In genomic region chr17:87097576-87097975, GRCm38 (mm10) we compare ENCODE assay signal across 22 mouse cellular contexts. TPM values are rescaled to one million over a fixed set of nuclear protein-coding genes. Genes with fewer than 3 reads are reported as not detected.
A peak's percentile ranks its signal among the peaks of the same experiment; 100 is the strongest.
DNase-seq lines count a peak whose midpoint lies in the region; ATAC-seq and TF ChIP-seq lines count a peak whose summit lies in the region.
"Had no signal": no experiment of that assay in that cellular context is flagged by ENCODE, and none has a peak within 500 bp of the region (broad histone marks: within the 10 kb centered on the region; RNA-seq: fewer than 3 reads in every experiment).

No protein-coding gene starts in this region.

- no peak overlapping the region for H3K4me3 ChIP-seq in kidney, embryonic 15.5 days (replicated peaks)
- no peak overlapping the region for H3K4me3 ChIP-seq in kidney, adult 2 months (ENCODE audit: insufficient read depth, low read depth, low read length)
- H3K4me3 ChIP-seq in kidney, embryonic 14.5 days (ENCODE audit: low read length) = no peak overlapping the region

- no peak for TF ChIP-seq POLR2A in kidney, adult 2 months (IDR thresholded peaks at IDR 0.05; ENCODE audit: low read depth, low read length)

- 0 out of 2 replicates have a peak, but pooled peaks cover 2% of the 10 kb centered on the region for H3K4me1 ChIP-seq in kidney, embryonic 15.5 days
- no peaks in the 10 kb centered on the region for H3K4me1 ChIP-seq in kidney, adult 2 months (ENCODE audit: control insufficient read depth, insufficient read depth, low read length)
- no peaks in the 10 kb centered on the region for H3K4me1 ChIP-seq in kidney, embryonic 14.5 days (ENCODE audit: control insufficient read depth, insufficient read depth, low read length)

- ATAC-seq in kidney, embryonic 15.5 days (replicated peaks; ENCODE audit: low FRiP score) = no peak
- ATAC-seq in kidney, embryonic 14.5 days (ENCODE audit: low FRiP score, low TSS enrichment) = no peak
- ATAC-seq: activated CD4-positive, CD25-positive, alpha-beta regulatory T cell, adult 4 months; CD4-positive, CD25-positive, alpha-beta regulatory T cell, adult 4 months; Patski had no signal

- H3K9ac ChIP-seq in kidney, embryonic 15.5 days = no peak overlapping the region
- H3K9ac ChIP-seq in kidney, embryonic 14.5 days (ENCODE audit: low read depth, low read length) = no peak overlapping the region

- no peaks in the 10 kb centered on the region for H3K9me3 ChIP-seq in kidney, embryonic 15.5 days (replicated peaks)
- H3K9me3 ChIP-seq in kidney, embryonic 14.5 days (ENCODE audit: control insufficient read depth, low read length) = no peaks in the 10 kb centered on the region
- H3K9me3 ChIP-seq: G1E had no signal

- 82% methylated on average over 5 of the region's 5 CpGs for WGBS in kidney, embryonic 15.5 days
- WGBS in kidney, adult 2 months = 68% methylated on average over 5 of the region's 5 CpGs
- 82% methylated on average over 5 of the region's 5 CpGs for WGBS in kidney, embryonic 14.5 days

- H3K4me2 ChIP-seq in kidney, embryonic 15.5 days = no peak overlapping the region
- no peak overlapping the region for H3K4me2 ChIP-seq in kidney, embryonic 14.5 days (replicated peaks; ENCODE audit: low read depth, low read length)

- no peak for TF ChIP-seq CTCF in kidney, adult 2 months (conservative IDR thresholded peaks at IDR 0.05; ENCODE audit: insufficient read depth, insufficient read length, low read depth, low read length)

- no peaks in the 10 kb centered on the region for H3K36me3 ChIP-seq in kidney, embryonic 15.5 days
- H3K36me3 ChIP-seq in kidney, adult 2 months (ENCODE audit: control insufficient read depth, insufficient read depth, low read length) = no peaks in the 10 kb centered on the region
- no peaks in the 10 kb centered on the region for H3K36me3 ChIP-seq in kidney, embryonic 14.5 days (ENCODE audit: control insufficient read depth, insufficient read depth, low read length)
- H3K36me3 ChIP-seq: G1E had no signal

- DNase-seq in kidney, adult 11 months = peak; percentile 47
- peak; percentile 58 for DNase-seq in kidney, adult 2 months
- DNase-seq in kidney, adult 9 months = no peak
- DNase-seq in kidney, postnatal 14 days = peak; percentile 43
- DNase-seq in kidney, postnatal 36 days = peak; percentile 19 to 43
- no peak for DNase-seq in kidney, postnatal 10 days
- DNase-seq: adrenal gland, adult 2 months; adrenal gland, adult 8-10 months; adrenal gland, postnatal 10 days; adrenal gland, postnatal 14 days; adrenal gland, postnatal 25 days; adrenal gland, postnatal 36 days; B cell, adult 2 months; cerebellum, adult 11 months; cerebellum, adult 11-12 months had no signal

- no peak overlapping the region for H3K27ac ChIP-seq in kidney, embryonic 15.5 days
- no peak overlapping the region for H3K27ac ChIP-seq in kidney, adult 2 months (ENCODE audit: insufficient read depth, low read depth, low read length)
- H3K27ac ChIP-seq in kidney, embryonic 14.5 days (ENCODE audit: low read depth, low read length) = no peak overlapping the region

- no peaks in the 10 kb centered on the region for H3K27me3 ChIP-seq in kidney, embryonic 15.5 days
- no peaks in the 10 kb centered on the region for H3K27me3 ChIP-seq in kidney, adult 2 months (replicated peaks; ENCODE audit: control insufficient read depth, insufficient read depth, low read length)
- no peaks in the 10 kb centered on the region for H3K27me3 ChIP-seq in kidney, embryonic 14.5 days (ENCODE audit: control insufficient read depth, insufficient read depth, low read length)
- H3K27me3 ChIP-seq: CH12.LX, Patski had no signal

RNA-seq across cellular contexts. Expression of gene Socs5, which starts 9.9 kb away (rescaled TPM):
- polyA plus RNA-seq in kidney, embryonic 15.5 days (2015; fragmentation: Nextera tagmentation; extraction: Ambion mirVana) = 14.9 and 17.0 TPM in 2 replicates
- 11.5 and 11.7 TPM in 2 replicates for polyA plus RNA-seq in kidney, adult 2 months (2012; rRNA removed)
- 17.5 and 24.5 TPM in 2 replicates for polyA plus RNA-seq in kidney, embryonic 14.5 days (2014; fragmentation: Nextera tagmentation; extraction: Ambion mirVana)

Comparison
In these comparisons a context has a peak if more than half of its experiments do, and no peak if none do; other contexts are left out.
1. DNase-seq: peak in kidney, adult 11 months (single experiment), kidney, adult 2 months (single experiment), kidney, postnatal 14 days (single experiment) and kidney, postnatal 36 days (2 of 2); none in kidney, adult 9 months (single experiment) and kidney, postnatal 10 days (single experiment).